Mouse (Mus musculus) CD4-positive helper T cell, adult 2 months (primary cell): Measurements from ENCODE around the gene Olfr122.

Experiments
- DNase-seq: peaks from one replicate; pipeline ENCODE4 v3.0.0-alpha.2; 2012; ENCODE audit warnings: low read depth, missing footprints, low spot score

The Olfr122 gene

DNA sequence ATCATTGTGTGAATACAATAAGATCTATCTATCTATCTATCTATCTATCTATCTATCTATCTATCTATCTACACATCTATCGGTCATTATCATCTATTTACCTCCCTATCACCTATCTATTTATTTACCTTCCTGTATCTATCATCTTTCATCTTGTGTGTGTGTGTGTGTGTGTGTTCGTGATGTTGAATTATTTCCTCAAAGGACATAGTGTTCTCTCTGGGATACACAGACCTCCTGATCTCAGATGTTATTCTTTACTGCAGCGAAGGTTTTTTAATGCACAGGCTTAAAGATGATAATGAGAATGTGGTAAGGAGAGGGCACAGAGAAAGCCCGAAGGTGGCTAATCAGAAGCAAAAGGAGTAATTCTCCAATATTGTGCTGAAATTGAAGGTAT, at the start of gene Olfr122:
TSS of gene Olfr122 (plus strand) at position 301 of the 400 bp plus-strand sequence.
- DNase-seq, result no peak

GRCm38 (mm10) chr17:37721508-37721907, 46.9 kb upstream of the Olfr122 start, which contains the start of gene Olfr120:
Olfr120 (plus strand) TSS chr17:37721808.
- DNase-seq, result no peak

- no peak for DNase-seq
Observed at GRCm38 (mm10) chr17:37738070-37738469, 30.3 kb upstream of the Olfr122 start.

DNA sequence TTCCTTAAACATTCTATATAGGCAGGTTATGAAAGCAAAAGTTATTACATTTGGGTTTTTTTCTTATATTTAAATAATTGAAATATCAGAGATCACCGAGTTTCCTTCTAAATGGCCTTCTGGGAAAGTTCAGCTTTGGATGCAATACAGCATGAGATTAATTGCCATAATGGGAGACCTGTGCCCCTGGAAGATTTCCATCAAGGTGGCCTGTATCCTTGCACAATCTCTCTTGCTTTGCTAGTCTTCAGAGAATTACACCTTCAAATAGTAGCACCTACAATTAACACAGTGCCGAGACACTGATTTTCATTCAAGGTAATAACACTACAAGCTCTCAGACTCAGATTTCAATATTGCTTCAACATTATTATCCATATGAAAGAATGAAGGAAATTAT, 24.8 kb downstream of the Olfr122 start, which contains the start of gene Olfr123:
TSS of gene Olfr123 (plus strand) at position 301 of the 400 bp plus-strand sequence.
- no peak for DNase-seq

DNA sequence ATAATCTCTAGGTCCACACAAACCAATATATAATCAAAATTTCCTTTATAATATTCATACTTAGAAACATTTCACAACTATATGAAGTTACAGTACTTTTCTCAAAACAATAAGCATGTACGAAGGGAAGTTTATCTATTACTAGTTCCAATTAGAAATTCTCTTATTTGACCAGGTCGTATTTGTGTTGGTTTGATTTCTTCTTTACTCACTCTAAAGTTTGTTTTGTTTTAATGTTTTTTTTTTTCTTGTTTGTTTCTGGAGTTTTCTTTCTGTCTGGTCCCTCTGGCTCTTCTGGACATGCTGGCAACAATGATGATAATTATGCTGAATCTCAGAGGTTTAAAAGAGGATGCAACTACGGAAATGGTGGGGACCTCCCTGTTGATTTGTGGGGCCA, 31.2 kb downstream of the Olfr122 start, which contains the start of gene Olfr124:
TSS of gene Olfr124 (plus strand) at position 301 of the 400 bp plus-strand sequence.
- DNase-seq, result no peak
